Mouse (Mus musculus) fibroblast of lung, adult 2 months (primary cell): ENCODE measurements at regions not wholly inside any gene's neighbourhood (a gene's known extent, or its start where the extent isn't known, plus 50 kb on each side); places are given as distances from the start of the nearest gene placed in this dataset.
A peak's percentile ranks its signal among the peaks of the same experiment; 100 is the strongest.

Source experiments
- DNase-seq: peaks from one replicate; pipeline ENCODE4 v3.0.0-alpha.2; 2011; ENCODE audit warnings: low read depth

GRCm38 (mm10) chr10:42131798-42132197 is 113.6 kb upstream of the Armc2 start:
- DNase-seq = no peak

- DNase-seq = no peak
Observed at GRCm38 (mm10) chr10:42131298-42131697, 113.1 kb upstream of the Armc2 start.

- no peak for DNase-seq
Observed at GRCm38 (mm10) chr10:42127865-42128419, 109.7 kb upstream of the Armc2 start.

- no peak for DNase-seq
Observed at GRCm38 (mm10) chr10:42126816-42127215, 108.6 kb upstream of the Armc2 start.

GRCm38 (mm10) chr10:42122768-42123635 is 104.8 kb upstream of the Armc2 start:
- DNase-seq = no peak

GRCm38 (mm10) chr10:42121984-42122383 is 103.7 kb upstream of the Armc2 start:
- DNase-seq = no peak

GRCm38 (mm10) chr10:42119326-42119725 is 101.1 kb upstream of the Armc2 start:
- DNase-seq = no peak

GRCm38 (mm10) chr10:42118361-42119188 is 100.3 kb upstream of the Armc2 start:
- no peak for DNase-seq

GRCm38 (mm10) chr10:42117523-42117922 is 99.3 kb upstream of the Armc2 start:
- no peak for DNase-seq

GRCm38 (mm10) chr10:42115920-42116298 is 97.7 kb upstream of the Armc2 start:
- no peak for DNase-seq

GRCm38 (mm10) chr10:42115224-42115919 is 97.1 kb upstream of the Armc2 start:
- no peak for DNase-seq

GRCm38 (mm10) chr10:42110704-42111103 is 92.5 kb upstream of the Armc2 start:
- DNase-seq = no peak

- DNase-seq = no peak
Observed at GRCm38 (mm10) chr10:42108294-42109014, 90.2 kb upstream of the Armc2 start.

GRCm38 (mm10) chr10:42107437-42108293 is 89.4 kb upstream of the Armc2 start:
- no peak for DNase-seq

GRCm38 (mm10) chr10:42106611-42107010 is 88.4 kb upstream of the Armc2 start:
- DNase-seq = no peak

- no peak for DNase-seq
Observed at GRCm38 (mm10) chr10:42105083-42105482, 86.8 kb upstream of the Armc2 start.

GRCm38 (mm10) chr10:42102320-42102719 is 84.1 kb upstream of the Armc2 start:
- DNase-seq = no peak

- peak; percentile 60 for DNase-seq
Observed at GRCm38 (mm10) chr10:42101096-42101495, 82.9 kb upstream of the Armc2 start.

GRCm38 (mm10) chr10:42096924-42097323 is 78.7 kb upstream of the Armc2 start:
- no peak for DNase-seq

GRCm38 (mm10) chr10:42095986-42096385 is 77.7 kb upstream of the Armc2 start:
- DNase-seq = no peak
